Mouse (Mus musculus) neural tube, embryonic 13.5 days (tissue): ENCODE results near the gene Zranb1. TPM values are rescaled to one million over a fixed set of nuclear protein-coding genes. Genes with fewer than 3 reads are reported as not detected.

Experiments used
- ATAC-seq: fragments of 200-750 bp; cut with Nextera tagmentation; 2 replicates; pipeline ENCODE4 v1.8.0; 2017; ENCODE audit warnings: low read depth, mild to moderate bottlenecking, moderate TSS enrichment, moderate library complexity
- H3K27ac ChIP-seq: fragments of 300-500 bp; sonication (generic); replicated peaks from 2 replicates; pipeline ENCODE4 v1.5.1; 2015; ENCODE audit warnings: moderate library complexity, mild to moderate bottlenecking, inconsistent platforms
- H3K27me3 ChIP-seq: fragments of 300-500 bp; sonication (generic); 2 replicates; pipeline ENCODE4 v1.6.1; 2015; ENCODE audit warnings: mild to moderate bottlenecking, inconsistent platforms
- H3K36me3 ChIP-seq: fragments of 300-500 bp; sonication (generic); 2 replicates; pipeline ENCODE4 v1.6.1; 2015; ENCODE audit warnings: mild to moderate bottlenecking, inconsistent platforms
- H3K4me1 ChIP-seq: fragments of 300-500 bp; sonication (generic); replicated peaks from 2 replicates; pipeline ENCODE4 v1.6.1; 2015; ENCODE audit warnings: inconsistent platforms
- H3K4me2 ChIP-seq: fragments of 300-500 bp; sonication (generic); 2 replicates; pipeline ENCODE4 v1.6.1; 2015; ENCODE audit warnings: inconsistent platforms, mild to moderate bottlenecking, moderate library complexity
- H3K4me3 ChIP-seq: fragments of 300-500 bp; sonication (generic); 2 replicates; pipeline ENCODE4 v1.5.1; 2015; ENCODE audit warnings: mild to moderate bottlenecking, inconsistent platforms
- H3K9ac ChIP-seq: fragments of 300-500 bp; sonication (generic); 2 replicates; pipeline ENCODE4 v1.6.1; 2015; ENCODE audit warnings: moderate library complexity, mild to moderate bottlenecking, inconsistent platforms
- H3K9me3 ChIP-seq: fragments of 300-500 bp; sonication (generic); 2 replicates; pipeline ENCODE4 v1.6.1; 2016; ENCODE audit warnings: inconsistent platforms
- WGBS: fragments of 180-500 bp; shearing (Covaris S2); methylation state at CpG from one replicate; pipeline ENCODE4 v1.1.7; 2015; 5-methylcytosine and 5-hydroxymethylcytosine counted together
- polyA plus RNA-seq: library from polyadenylated mRNA; unstranded; fragments of >200 nt; fragmentation: Nextera tagmentation; extraction: Ambion mirVana; gene quantifications from 2 replicates; pipeline ENCODE4 v1.2.1, GENCODE M21; 2015

Zranb1 gene
- 22.6 and 22.9 TPM in 2 replicates for polyA plus RNA-seq

DNA sequence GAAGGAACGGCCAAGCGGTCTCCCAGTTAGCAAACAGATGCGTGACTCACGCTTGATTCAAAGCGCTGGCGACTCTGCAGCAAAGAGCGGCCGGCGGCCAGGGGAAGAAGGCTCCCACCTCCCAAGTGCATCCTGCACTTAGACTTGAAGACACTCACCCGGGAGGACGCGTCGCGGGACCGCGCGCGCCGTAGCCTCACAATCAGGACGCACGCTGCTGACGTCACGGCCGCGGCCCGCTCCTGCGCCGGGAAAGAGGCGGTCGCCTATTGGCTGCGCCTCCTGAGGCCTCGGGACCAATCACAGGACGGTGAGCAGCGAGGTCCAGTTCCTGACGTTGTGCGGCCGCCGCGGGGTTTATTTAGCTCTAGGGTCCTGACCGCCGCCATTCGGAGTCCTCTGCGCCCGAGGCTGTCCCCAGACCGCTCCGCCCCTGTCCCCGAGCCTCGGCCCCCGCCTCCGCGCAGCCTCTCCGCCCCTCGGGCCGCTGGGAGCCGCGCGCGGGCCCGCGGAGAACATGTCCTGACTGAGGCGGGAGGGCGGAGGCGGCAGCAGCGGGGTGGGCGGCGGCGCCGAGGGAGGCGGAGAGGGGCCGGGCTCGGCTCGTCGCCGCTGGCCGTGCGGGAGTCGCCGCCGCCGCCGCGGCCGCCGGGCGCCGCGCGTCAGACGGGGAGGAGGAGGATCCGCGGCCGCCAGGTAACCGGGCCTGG lies at the start of gene Zranb1:
TSS of gene Zranb1 (plus strand) at position 293 of the 710 bp plus-strand sequence.
- H3K4me2 ChIP-seq: peak within 1 kb of the TSS; percentile 73
- H3K9me3 ChIP-seq: no peaks in the 10 kb centered on the region
- H3K36me3 ChIP-seq: no peaks in the 10 kb centered on the region
- H3K27ac ChIP-seq: peak within 1 kb of the TSS; percentile 99
- peak; percentile 99 for ATAC-seq
- H3K27me3 ChIP-seq: no peaks in the 10 kb centered on the region
- peak within 1 kb of the TSS; percentile 80 for H3K4me3 ChIP-seq
- H3K4me1 ChIP-seq: peaks cover 19% of the 10 kb centered on the region
- peak within 1 kb of the TSS; percentile 92 for H3K9ac ChIP-seq
- under 1% methylated on average over 93 of the region's 93 CpGs for WGBS

DNA sequence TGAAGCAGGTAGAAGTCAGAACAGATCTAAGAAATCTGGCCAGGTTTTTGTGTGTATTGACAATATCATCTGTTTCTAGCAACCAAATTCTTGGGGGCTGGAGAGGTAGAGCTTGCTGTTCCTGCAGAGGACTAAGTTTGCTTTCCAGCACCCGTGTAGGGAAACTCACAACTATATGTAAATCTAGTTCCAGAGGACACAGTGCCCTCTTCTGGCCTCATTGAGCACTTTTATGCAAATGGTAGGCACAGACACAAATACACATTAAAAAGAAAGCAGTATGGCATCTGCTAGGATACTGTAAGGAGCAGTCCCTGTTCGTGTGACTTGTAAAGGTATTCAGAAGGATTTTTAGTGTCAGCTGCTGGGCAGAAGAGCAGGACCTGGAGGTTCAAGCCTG lies 48.6 kb upstream of the Zranb1 start:
- no peaks in the 10 kb centered on the region for H3K9me3 ChIP-seq
- no peak overlapping the region for H3K27ac ChIP-seq
- no peaks in the 10 kb centered on the region for H3K27me3 ChIP-seq
- no peaks in the 10 kb centered on the region for H3K4me1 ChIP-seq
- ATAC-seq: no peak
- H3K4me3 ChIP-seq: no peak overlapping the region
- peaks cover 77% of the 10 kb centered on the region for H3K36me3 ChIP-seq
- no peak overlapping the region for H3K4me2 ChIP-seq
- H3K9ac ChIP-seq: no peak overlapping the region
- WGBS: 69% methylated on average over 2 of the region's 2 CpGs

DNA sequence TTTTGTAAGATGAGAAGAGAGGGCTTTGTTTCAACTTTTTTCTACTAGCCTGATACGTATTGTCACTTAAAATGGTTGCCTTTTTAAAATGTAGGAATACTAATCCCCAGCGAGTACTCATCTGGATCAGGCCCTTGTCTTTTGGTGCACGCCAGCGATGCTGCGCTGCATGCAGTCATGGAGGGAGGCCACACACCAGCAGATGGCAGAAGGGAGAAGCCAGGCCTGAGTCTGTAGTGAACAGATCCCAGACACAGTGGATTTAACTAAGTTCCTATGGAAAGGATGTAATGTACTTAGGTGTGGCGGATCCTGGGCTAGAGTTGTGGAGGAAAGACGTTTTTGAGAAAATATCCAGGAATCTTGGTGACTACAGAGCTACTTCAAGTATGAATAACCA lies 46.9 kb upstream of the Zranb1 start:
- no peak for ATAC-seq
- H3K4me1 ChIP-seq: no peaks in the 10 kb centered on the region
- H3K9me3 ChIP-seq: no peaks in the 10 kb centered on the region
- no peak overlapping the region for H3K9ac ChIP-seq
- H3K27me3 ChIP-seq: no peaks in the 10 kb centered on the region
- H3K4me2 ChIP-seq: no peak overlapping the region
- H3K4me3 ChIP-seq: no peak overlapping the region
- WGBS: 92% methylated on average over 7 of the region's 7 CpGs
- H3K36me3 ChIP-seq: peaks cover 61% of the 10 kb centered on the region
- H3K27ac ChIP-seq: no peak overlapping the region

DNA sequence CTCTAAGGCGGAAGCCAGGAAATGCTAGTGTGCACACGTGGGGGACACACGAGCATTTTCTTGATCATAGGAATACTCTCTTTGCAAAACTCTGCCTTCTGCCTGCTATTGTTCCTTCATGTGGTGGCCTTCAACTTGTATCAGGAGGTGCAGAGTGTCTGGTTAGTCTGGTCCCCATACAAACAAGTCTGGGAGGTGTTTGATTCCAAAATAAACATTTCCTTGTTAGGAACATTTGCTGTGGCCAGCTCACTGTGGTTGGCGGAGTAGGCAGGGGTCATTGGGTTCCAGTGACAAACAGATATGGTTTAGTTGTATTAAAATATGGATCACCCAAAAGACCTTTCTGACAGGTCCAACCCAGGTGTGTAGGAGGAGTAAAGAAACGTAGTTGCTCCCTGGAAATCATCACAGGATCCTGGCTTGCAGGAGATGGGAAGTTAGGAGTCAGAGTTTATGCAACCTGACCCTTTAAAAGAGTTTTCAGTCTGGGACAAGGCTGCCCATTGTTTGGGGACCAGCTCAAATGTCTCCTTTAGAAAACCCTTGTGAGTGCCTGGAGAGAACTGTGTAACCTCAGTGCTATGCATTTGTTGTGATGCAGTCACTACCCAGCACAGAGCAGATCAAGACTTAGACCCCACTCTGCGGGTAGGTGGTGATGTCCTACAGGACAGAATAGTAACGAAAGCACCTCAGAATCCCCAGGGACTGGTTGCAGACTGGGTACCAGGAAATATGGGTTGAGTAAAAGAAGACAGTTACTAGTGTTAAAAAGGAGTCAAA lies 43.7 kb upstream of the Zranb1 start:
- Histone ChIP-seq H3K4me3 (no peak overlapping the region), H3K27me3 (no peaks in the 10 kb centered on the region), H3K9ac (no peak overlapping the region), H3K9me3 (no peaks in the 10 kb centered on the region), H3K36me3 (peaks cover 31% of the 10 kb centered on the region), H3K27ac (no peak overlapping the region), H3K4me1 (no peaks in the 10 kb centered on the region), H3K4me2 (no peak overlapping the region)
- 68% methylated on average over 7 of the region's 7 CpGs for WGBS
- ATAC-seq: no peak

DNA sequence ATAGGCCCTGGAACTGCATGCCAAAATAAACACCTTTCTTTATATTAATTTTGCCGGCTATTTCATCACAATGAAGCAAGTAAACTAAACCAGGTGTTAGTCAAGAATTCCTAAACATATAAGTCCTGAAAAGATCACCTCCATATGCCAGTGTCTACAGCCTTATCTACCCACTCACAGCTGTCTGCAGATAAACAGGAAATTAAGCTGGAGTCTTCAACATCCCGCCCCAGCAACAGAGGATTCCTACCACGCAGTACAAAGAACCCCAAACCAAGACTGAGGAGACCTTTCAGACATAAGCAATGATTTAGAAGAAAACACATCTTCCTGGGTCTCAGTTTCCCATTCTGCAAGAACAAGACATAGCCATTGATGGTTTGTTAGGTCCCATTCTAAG lies 42.9 kb upstream of the Zranb1 start:
- H3K4me1 ChIP-seq: no peaks in the 10 kb centered on the region
- no peak for ATAC-seq
- no peaks in the 10 kb centered on the region for H3K9me3 ChIP-seq
- 81% methylated on average over 3 of the region's 3 CpGs for WGBS
- no peak overlapping the region for H3K4me3 ChIP-seq
- H3K27ac ChIP-seq: no peak overlapping the region
- H3K27me3 ChIP-seq: no peaks in the 10 kb centered on the region
- H3K9ac ChIP-seq: no peak overlapping the region
- H3K36me3 ChIP-seq: peaks cover 22% of the 10 kb centered on the region
- no peak overlapping the region for H3K4me2 ChIP-seq

DNA sequence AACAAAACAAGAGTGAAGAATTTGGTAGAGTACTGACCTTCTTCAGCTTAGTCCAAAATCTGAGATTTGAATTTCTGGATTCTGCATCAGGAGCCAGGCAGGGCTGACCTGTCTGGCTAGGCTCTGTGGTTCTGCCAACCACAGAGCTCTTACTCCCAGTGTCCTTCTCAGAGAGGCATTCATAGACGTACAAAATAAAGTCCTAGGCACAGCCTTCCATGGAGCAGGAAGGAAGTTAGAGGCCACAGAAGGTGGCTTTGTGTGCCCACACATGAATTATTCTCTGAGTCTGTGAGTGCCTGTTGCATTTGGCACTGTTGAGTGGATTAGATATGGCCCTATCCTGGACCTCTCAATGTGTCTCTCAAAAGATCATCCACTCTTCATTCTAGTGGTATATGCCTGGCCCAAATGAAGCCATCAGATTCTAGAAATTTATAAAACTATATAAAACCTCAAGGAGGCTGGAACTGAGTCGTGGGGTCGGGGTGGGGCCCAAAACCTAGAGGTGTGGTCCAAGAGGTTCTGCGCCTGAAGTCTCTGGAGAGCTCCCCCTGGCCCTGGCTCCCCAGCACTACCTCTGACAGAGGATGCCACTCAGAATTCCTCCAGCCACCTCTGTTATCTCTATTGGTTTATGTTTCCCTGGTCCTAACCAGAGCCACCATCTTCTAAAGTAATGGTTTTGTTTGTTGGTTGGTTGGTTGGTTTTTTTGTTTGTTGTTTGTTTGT lies 42.3 kb upstream of the Zranb1 start:
- Histone ChIP-seq H3K9ac (no peak overlapping the region), H3K4me2 (no peak overlapping the region), H3K4me1 (no peaks in the 10 kb centered on the region), H3K36me3 (peaks cover 16% of the 10 kb centered on the region), H3K9me3 (no peaks in the 10 kb centered on the region), H3K27ac (no peak overlapping the region), H3K27me3 (no peaks in the 10 kb centered on the region), H3K4me3 (no peak overlapping the region)
- ATAC-seq: no peak
- 74% methylated on average over 4 of the region's 4 CpGs for WGBS

DNA sequence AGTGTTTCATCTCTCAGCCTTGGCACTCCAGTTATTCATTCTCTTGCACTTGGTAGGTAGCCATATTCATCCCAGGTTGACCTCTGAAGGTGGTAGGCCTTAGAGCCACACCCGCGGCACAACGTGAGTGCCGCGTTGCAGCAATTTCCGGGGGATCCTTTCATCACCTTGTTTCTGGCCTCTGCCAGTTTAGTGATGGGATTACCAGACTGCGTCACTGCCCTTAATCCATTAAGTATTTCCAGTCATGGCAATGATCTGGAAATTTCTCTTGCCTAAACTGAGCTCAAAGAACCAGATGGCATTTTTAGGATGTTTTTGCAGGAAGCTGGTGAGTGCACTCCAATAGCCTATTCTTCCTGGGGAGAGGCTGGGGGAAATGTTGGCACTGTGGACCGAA lies 41.3 kb upstream of the Zranb1 start:
- Histone ChIP-seq H3K9ac (no peak overlapping the region), H3K9me3 (no peaks in the 10 kb centered on the region), H3K36me3 (peaks cover 6% of the 10 kb centered on the region), H3K4me2 (no peak overlapping the region), H3K27ac (no peak overlapping the region), H3K27me3 (no peaks in the 10 kb centered on the region), H3K4me1 (no peaks in the 10 kb centered on the region), H3K4me3 (no peak overlapping the region)
- no peak for ATAC-seq
- WGBS: 89% methylated on average over 8 of the region's 8 CpGs

DNA sequence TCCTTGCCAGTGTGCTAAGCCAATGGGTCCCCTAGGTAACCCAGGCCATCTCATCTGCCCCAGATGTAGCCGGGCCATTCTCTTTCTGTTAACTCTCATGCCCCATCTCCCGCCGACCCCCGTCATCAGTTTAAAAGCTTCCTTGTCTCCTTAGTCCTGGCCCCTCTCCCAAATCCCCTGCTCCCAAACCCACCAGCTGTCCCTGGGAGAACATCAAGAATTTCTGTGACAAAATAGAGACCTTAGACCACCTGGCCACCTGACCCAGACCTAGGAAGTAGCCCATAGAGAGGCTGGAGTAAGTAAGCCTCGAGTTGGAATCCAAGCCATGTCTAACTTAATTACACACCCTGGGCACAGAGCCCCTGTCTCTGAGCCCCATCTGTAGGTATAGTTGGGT lies 40.7 kb upstream of the Zranb1 start:
- Histone ChIP-seq H3K36me3 (peaks cover under 1% of the 10 kb centered on the region; the same call in 1 of the 2 replicates), H3K9ac (no peak overlapping the region), H3K27me3 (no peaks in the 10 kb centered on the region), H3K27ac (no peak overlapping the region), H3K4me2 (no peak overlapping the region), H3K9me3 (no peaks in the 10 kb centered on the region), H3K4me1 (peaks cover 5% of the 10 kb centered on the region; the same call in 1 of the 2 replicates), H3K4me3 (no peak overlapping the region)
- WGBS: 84% methylated on average over 5 of the region's 5 CpGs
- no peak for ATAC-seq

DNA sequence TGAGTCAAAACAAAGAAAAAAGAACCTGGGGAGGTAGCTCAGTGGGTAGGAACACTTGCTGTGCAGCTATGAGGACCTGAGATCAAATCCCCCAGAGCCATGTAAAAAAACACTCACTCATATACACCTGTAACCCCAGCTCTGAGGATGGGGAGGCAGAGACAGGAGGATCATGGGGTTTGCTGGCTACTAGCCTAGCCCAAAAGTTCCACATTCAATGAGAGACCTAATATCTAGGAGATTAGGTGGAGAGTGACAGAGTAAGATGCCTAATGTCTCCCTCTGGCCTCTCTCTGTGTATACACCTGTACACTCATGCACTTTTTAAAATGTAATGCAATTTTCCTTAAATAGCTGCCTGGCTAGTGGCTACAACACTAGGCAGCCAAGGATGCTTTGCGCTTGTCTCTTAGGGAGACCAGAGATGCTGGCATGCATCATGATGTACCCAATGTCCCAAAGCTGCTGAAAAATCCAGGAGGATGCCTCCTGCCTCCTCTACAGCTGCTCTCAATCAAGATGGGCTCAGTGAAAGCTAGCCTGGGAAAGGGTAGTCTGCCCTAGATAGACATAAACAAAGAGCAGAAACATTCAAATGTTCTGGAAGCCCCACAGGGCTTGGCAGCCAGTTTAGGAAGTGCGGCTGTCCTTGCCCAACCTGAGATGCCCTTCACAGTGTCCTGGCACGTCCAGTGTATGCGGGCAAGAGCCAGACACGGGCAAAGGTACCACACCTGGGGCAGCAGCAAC lies 39.2 kb upstream of the Zranb1 start:
- WGBS: 85% methylated on average over 5 of the region's 5 CpGs
- ATAC-seq: no peak
- no peaks in the 10 kb centered on the region for H3K9me3 ChIP-seq

DNA sequence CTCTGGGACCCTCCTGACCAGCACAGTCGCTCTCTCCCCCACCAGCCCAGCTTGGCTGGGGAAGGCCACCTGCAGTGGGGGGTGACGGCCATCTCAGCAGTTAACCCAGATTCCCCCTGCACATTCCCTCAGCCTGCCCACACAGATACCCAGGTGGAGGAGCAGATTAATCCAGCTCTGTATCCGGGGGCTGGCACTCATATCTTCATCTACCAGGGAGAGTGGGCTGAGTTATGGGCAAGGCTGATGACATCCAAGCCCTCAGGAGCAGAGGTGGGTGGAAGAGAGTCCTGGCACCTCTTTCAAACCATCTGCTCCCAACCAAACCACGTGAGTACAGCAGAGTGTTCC lies 38.7 kb upstream of the Zranb1 start:
- Histone ChIP-seq H3K27ac (no peak overlapping the region), H3K9me3 (no peaks in the 10 kb centered on the region), H3K4me1 (peaks cover 5% of the 10 kb centered on the region; the same call in 1 of the 2 replicates), H3K9ac (no peak overlapping the region), H3K4me3 (no peak overlapping the region), H3K4me2 (no peak overlapping the region), H3K36me3 (no peaks in the 10 kb centered on the region), H3K27me3 (no peaks in the 10 kb centered on the region)
- WGBS: 71% methylated on average over 4 of the region's 4 CpGs
- no peak for ATAC-seq

More for the DNA sequence above, 39.2 kb upstream of the Zranb1 start:
- no peaks in the 10 kb centered on the region for H3K36me3 ChIP-seq
- H3K4me2 ChIP-seq: no peak overlapping the region
- no peak overlapping the region for H3K9ac ChIP-seq
- H3K4me1 ChIP-seq: peaks cover 5% of the 10 kb centered on the region; the same call in 1 of the 2 replicates
- H3K27ac ChIP-seq: no peak overlapping the region
- no peak overlapping the region for H3K4me3 ChIP-seq
- no peaks in the 10 kb centered on the region for H3K27me3 ChIP-seq

DNA sequence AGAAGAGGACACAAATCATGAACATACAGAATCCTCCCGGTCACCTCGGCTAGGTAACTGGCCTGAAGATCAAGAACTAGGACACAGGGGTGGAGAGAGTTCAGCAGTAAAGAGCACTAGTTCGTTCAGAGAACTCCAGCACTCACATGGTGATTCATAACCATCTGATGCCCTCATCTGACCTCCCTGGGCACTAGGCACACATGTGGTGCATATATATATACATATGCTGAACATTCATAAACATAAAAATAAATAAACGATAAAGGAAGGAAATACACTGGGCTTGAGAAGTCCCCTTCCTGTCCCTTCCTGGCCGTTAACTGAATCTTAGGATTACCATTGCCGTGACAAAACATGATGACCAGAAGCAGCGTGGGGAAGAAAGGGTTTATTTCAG lies 38.1 kb upstream of the Zranb1 start:
- H3K4me3 ChIP-seq: no peak overlapping the region
- H3K4me2 ChIP-seq: no peak overlapping the region
- no peaks in the 10 kb centered on the region for H3K36me3 ChIP-seq
- H3K4me1 ChIP-seq: peaks cover 5% of the 10 kb centered on the region; the same call in 1 of the 2 replicates
- H3K9me3 ChIP-seq: no peaks in the 10 kb centered on the region
- no peak overlapping the region for H3K9ac ChIP-seq
- no peak overlapping the region for H3K27ac ChIP-seq
- WGBS: 79% methylated on average over 7 of the region's 7 CpGs
- no peak for ATAC-seq
- H3K27me3 ChIP-seq: no peaks in the 10 kb centered on the region
